Comparison of ENCODE assay signal across 8 mouse cellular contexts in the genomic region with DNA sequence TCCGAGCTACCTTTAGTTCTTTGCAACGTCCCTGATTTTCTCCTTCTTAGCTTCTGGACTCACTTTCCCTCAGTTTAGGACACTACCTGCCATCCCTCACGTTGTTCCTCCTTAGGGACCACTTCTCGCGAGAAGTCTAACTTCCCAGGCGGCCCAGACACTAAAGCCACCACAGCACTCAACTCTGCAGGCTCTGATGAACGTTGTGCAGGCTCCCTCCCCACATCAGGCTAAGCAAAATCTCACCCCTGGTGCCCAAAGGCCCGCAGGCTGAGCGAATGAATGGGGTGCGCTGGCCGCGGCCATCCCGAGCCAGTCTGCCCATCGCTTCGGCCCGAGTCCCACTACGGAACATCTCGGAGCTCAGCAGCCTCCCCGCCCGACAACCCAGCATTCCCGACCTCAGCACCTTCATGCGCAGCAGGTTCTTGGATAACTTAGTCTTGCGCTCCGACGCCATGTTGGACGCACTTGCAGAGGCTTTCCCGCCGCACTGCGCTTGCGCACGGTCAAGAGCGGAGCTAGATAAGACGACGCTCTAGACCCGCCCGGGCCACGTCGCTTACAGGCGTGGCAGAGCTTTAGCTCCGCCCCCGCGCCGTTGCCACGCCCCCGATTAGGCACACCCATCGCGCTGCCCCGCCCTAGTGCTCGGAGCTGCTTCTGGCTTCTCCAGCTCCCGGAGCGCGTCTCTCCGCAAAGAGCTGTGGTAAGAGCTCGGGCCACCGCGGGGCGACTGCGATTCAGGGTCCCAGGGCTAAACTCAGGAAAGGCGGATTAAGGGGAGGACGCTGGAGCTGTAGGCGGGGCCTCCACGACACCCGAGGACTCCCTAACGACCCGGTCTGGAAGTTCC. TPM values are rescaled to one million over a fixed set of nuclear protein-coding genes. Genes with fewer than 3 reads are reported as not detected.
A peak's percentile ranks its signal among the peaks of the same experiment; 100 is the strongest.
DNase-seq lines count a peak whose midpoint lies in the region; ATAC-seq and TF ChIP-seq lines count a peak whose summit lies in the region.

A gene (minus strand): TSS at position 501 of the 856 bp plus-strand sequence.

- H3K4me3 ChIP-seq in embryonic facial prominence, embryonic 13.5 days = peak within 1 kb of the TSS; percentile 82
- peak within 1 kb of the TSS; percentile 61 for H3K4me3 ChIP-seq in kidney, adult 2 months (ENCODE audit: insufficient read depth, low read depth, low read length)
- H3K4me3 ChIP-seq in limb, embryonic 12.5 days (replicated peaks) = peak within 1 kb of the TSS; percentile 62
- H3K4me3 ChIP-seq in midbrain, embryonic 15.5 days = peak within 1 kb of the TSS; percentile 93
- H3K4me3 ChIP-seq in spleen, adult 2 months (ENCODE audit: extremely low read depth, insufficient read depth, insufficient read length) = peak within 1 kb of the TSS; percentile 85

- DNase-seq in 3134 (ENCODE audit: extremely low read depth, insufficient read length, low spot score) = peak; percentile 99
- peak; percentile 97 to 99 for DNase-seq in adrenal gland, postnatal 36 days
- peak; percentile 97 for DNase-seq in heart, adult 18-20 months
- peak; percentile 97 for DNase-seq in kidney, adult 2 months
- peak; percentile 93 to 95 for DNase-seq in spleen, adult 2 months (ENCODE audit: low read depth in 1 of 2, low spot score in 2 of 2)

- peak within 1 kb of the TSS; percentile 73 for H3K4me2 ChIP-seq in embryonic facial prominence, embryonic 13.5 days
- peak within 1 kb of the TSS; percentile 68 for H3K4me2 ChIP-seq in limb, embryonic 12.5 days
- peak within 1 kb of the TSS; percentile 77 for H3K4me2 ChIP-seq in midbrain, embryonic 15.5 days

- peak; percentile 67 for TF ChIP-seq POLR2A in kidney, adult 2 months (IDR thresholded peaks at IDR 0.05; ENCODE audit: low read depth, low read length)
- peak; percentile 78 for TF ChIP-seq POLR2A in spleen, adult 2 months (IDR thresholded peaks at IDR 0.05; ENCODE audit: low read depth, low read length)

- ATAC-seq in embryonic facial prominence, embryonic 13.5 days (ENCODE audit: insufficient number of reproducible peaks, insufficient read depth, low FRiP score, low TSS enrichment, low read depth) = peak; percentile 95
- peak; percentile 98 for ATAC-seq in limb, embryonic 12.5 days (ENCODE audit: insufficient number of reproducible peaks, insufficient read depth, low FRiP score, low TSS enrichment, low read depth)
- peak; percentile 98 for ATAC-seq in midbrain, embryonic 15.5 days (replicated peaks)

- no peaks in the 10 kb centered on the region for H3K9me3 ChIP-seq in embryonic facial prominence, embryonic 13.5 days
- H3K9me3 ChIP-seq in limb, embryonic 12.5 days = no peaks in the 10 kb centered on the region
- H3K9me3 ChIP-seq in midbrain, embryonic 15.5 days = no peaks in the 10 kb centered on the region

- TF ChIP-seq CTCF in kidney, adult 2 months (conservative IDR thresholded peaks at IDR 0.05; ENCODE audit: insufficient read depth, insufficient read length, low read depth, low read length) = no peak
- no peak for TF ChIP-seq CTCF in spleen, adult 2 months (IDR thresholded peaks at IDR 0.05; ENCODE audit: extremely low read depth, insufficient read depth, insufficient read length, insufficient replicate concordance)

- H3K36me3 ChIP-seq in embryonic facial prominence, embryonic 13.5 days = peaks cover 22% of the 10 kb centered on the region
- H3K36me3 ChIP-seq in kidney, adult 2 months (ENCODE audit: control insufficient read depth, insufficient read depth, low read length) = no peaks in the 10 kb centered on the region
- H3K36me3 ChIP-seq in limb, embryonic 12.5 days = peaks cover 29% of the 10 kb centered on the region
- no peaks in the 10 kb centered on the region for H3K36me3 ChIP-seq in midbrain, embryonic 15.5 days (replicated peaks)
- H3K36me3 ChIP-seq in spleen, adult 2 months (ENCODE audit: control insufficient read depth, insufficient read depth, low read length) = peaks cover 3% of the 10 kb centered on the region

- no peaks in the 10 kb centered on the region; the same call in 1 of the 2 replicates for H3K27me3 ChIP-seq in embryonic facial prominence, embryonic 13.5 days
- no peaks in the 10 kb centered on the region for H3K27me3 ChIP-seq in kidney, adult 2 months (replicated peaks; ENCODE audit: control insufficient read depth, insufficient read depth, low read length)
- H3K27me3 ChIP-seq in limb, embryonic 12.5 days = no peaks in the 10 kb centered on the region
- no peaks in the 10 kb centered on the region for H3K27me3 ChIP-seq in midbrain, embryonic 15.5 days (replicated peaks)
- no peaks in the 10 kb centered on the region for H3K27me3 ChIP-seq in spleen, adult 2 months (ENCODE audit: control insufficient read depth, insufficient read depth, low read length)

- peak within 1 kb of the TSS; percentile 93 for H3K27ac ChIP-seq in embryonic facial prominence, embryonic 13.5 days
- peak within 1 kb of the TSS; percentile 72 for H3K27ac ChIP-seq in kidney, adult 2 months (ENCODE audit: insufficient read depth, low read depth, low read length)
- peak within 1 kb of the TSS; percentile 88 for H3K27ac ChIP-seq in limb, embryonic 12.5 days
- peak within 1 kb of the TSS; percentile 88 for H3K27ac ChIP-seq in midbrain, embryonic 15.5 days
- peak within 1 kb of the TSS; percentile 39 for H3K27ac ChIP-seq in spleen, adult 2 months (ENCODE audit: insufficient read depth, low read length)

- WGBS in embryonic facial prominence, embryonic 13.5 days = under 1% methylated on average over 65 of the region's 65 CpGs
- under 1% methylated on average over 65 of the region's 65 CpGs for WGBS in kidney, adult 2 months
- under 1% methylated on average over 65 of the region's 65 CpGs for WGBS in limb, embryonic 12.5 days
- WGBS in midbrain, embryonic 15.5 days = under 1% methylated on average over 65 of the region's 65 CpGs
- 1% methylated on average over 65 of the region's 65 CpGs for WGBS in spleen, adult 2 months

- H3K4me1 ChIP-seq in embryonic facial prominence, embryonic 13.5 days = peaks cover 20% of the 10 kb centered on the region
- peaks cover 4% of the 10 kb centered on the region; the same call in 1 of the 2 replicates for H3K4me1 ChIP-seq in kidney, adult 2 months (ENCODE audit: control insufficient read depth, insufficient read depth, low read length)
- H3K4me1 ChIP-seq in limb, embryonic 12.5 days (replicated peaks) = peaks cover 23% of the 10 kb centered on the region
- peaks cover 16% of the 10 kb centered on the region for H3K4me1 ChIP-seq in midbrain, embryonic 15.5 days
- H3K4me1 ChIP-seq in spleen, adult 2 months (ENCODE audit: control insufficient read depth, insufficient read depth, insufficient read length) = no peaks in the 10 kb centered on the region; the same call in 1 of the 2 replicates

- peak within 1 kb of the TSS; percentile 90 for H3K9ac ChIP-seq in embryonic facial prominence, embryonic 13.5 days
- peak within 1 kb of the TSS; percentile 85 for H3K9ac ChIP-seq in limb, embryonic 12.5 days (replicated peaks)
- H3K9ac ChIP-seq in midbrain, embryonic 15.5 days = peak within 1 kb of the TSS; percentile 84

RNA-seq across cellular contexts. Expression of the gene that starts here (rescaled TPM):
- 10 to 100 TPM; 14.3 to 16.2 TPM for total RNA-seq in adrenal gland, postnatal 36 days (2021)
- polyA plus RNA-seq in embryonic facial prominence, embryonic 13.5 days (2015; fragmentation: Nextera tagmentation; extraction: Ambion mirVana) = 56.7 and 68.9 TPM in 2 replicates
- total RNA-seq in heart, adult 18-20 months (2021) = 1 to 10 TPM; 7.5 to 7.6 TPM
- polyA plus RNA-seq in kidney, adult 2 months (2012; rRNA removed) = 3.7 and 4.8 TPM in 2 replicates
- polyA plus RNA-seq in limb, embryonic 12.5 days (2016; fragmentation: Nextera tagmentation; extraction: Ambion mirVana) = 56.2 and 61.9 TPM in 2 replicates
- polyA plus RNA-seq in midbrain, embryonic 15.5 days (2015; fragmentation: Nextera tagmentation; extraction: Ambion mirVana) = 28.8 and 29.8 TPM in 2 replicates
- 2.5 and 3.0 TPM in 2 replicates for polyA plus RNA-seq in spleen, adult 2 months (2012; rRNA removed)

Comparison
In these comparisons a context has a peak if more than half of its experiments do, and no peak if none do; other contexts are left out.
1. Peak in every context shown above with its lines: DNase-seq, ATAC-seq, H3K4me3 ChIP-seq and H3K27ac ChIP-seq.
2. H3K27ac ChIP-seq: peak in every context shown above with its lines; median percentile 93 in embryonic facial prominence, embryonic 13.5 days; 88 in limb, embryonic 12.5 days; 88 in midbrain, embryonic 15.5 days; 72 in kidney, adult 2 months; 39 in spleen, adult 2 months.